Mouse (Mus musculus) heart, adult 8-10 months (tissue): ENCODE results near the gene Raver1. TPM values are rescaled to one million over a fixed set of nuclear protein-coding genes. Genes with fewer than 3 reads are reported as not detected.

ENCODE experiments used
- DNase-seq: peaks from one replicate; pipeline ENCODE4 v3.0.0; 2022; ENCODE audit warnings: low spot score
- total RNA-seq, 4 experiments: library from RNA; stranded (reverse); gene quantifications; 2 replicates each; pipeline ENCODE4 v1.2.4; 2022

The Raver1 gene
- total RNA-seq, 4 experiments from 2014 or later: 25.7 to 26.2 (median 26.0) TPM

DNA sequence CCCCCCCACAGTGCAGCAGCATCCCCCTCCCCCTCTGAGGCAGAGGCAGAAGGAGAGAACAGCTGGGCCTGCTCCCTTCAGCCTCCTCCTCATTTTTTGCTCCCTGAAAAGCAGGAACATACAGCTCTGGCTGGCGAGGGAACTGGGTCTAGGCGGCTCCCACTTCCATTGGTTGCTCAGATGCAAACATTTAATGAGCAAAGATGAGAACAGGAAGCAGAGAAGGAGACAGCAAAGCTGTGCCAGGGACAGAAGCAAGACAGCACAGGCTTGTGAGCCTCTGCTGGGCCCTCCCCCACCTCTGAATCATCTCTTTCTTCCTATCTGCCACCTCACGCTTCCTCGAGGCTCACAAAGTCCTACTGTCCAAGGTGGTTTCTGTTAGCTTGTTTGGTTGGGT lies 50.5 kb downstream of the Raver1 start:
- DNase-seq: no peak

DNA sequence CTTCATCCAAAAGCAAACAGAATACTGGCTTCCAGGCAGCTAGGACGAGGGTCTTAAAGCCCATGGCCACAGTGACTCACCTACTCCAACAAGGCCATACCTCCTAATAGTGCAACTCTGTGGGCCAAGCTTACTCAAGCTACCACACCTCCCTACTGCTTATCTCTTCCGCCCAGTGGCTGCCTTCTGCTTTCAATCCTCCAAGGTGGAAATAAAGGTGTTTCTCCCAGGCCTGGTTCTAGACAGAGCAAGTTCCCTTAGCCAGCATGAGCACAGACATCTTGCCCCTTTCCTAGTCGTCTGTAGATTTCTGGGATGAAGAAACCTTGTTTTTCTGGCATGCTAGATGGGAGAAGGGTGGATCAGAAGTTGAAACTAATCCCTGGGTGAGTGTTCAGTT lies 52.0 kb downstream of the Raver1 start:
- DNase-seq: no peak

DNA sequence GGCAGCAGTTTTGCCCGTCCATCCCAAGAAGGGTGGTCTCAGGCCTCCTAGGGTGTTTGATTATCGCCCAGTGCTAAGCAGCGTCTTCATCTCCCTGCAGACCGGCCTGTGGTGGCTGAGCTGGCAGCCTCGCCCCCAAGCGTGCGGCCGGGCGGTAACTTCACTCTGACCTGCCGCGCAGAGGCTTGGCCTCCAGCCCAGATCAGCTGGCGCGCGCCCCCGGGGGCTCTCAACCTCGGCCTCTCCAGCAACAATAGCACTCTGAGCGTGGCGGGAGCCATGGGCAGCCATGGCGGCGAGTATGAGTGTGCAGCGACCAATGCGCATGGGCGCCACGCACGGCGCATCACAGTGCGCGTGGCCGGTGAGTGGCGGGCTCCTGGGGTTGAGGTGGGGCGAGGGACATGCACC lies 54.3 kb downstream of the Raver1 start:
- no peak for DNase-seq

DNA sequence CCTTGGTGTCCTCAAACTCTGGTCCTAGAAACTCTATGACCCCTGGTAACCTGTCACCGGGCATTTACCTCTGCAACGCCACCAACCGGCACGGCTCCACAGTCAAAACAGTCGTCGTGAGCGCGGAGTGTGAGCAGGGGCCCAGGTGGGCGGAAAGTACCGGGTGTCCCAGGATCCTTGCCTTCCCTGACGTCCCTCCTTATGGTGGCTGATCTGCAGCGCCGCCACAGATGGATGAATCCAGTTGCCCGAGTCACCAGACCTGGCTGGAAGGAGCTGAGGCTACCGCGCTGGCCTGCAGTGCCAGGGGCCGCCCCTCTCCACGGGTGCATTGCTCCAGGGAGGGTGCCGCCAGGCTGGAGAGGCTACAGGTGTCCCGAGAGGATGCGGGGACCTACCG lies 55.1 kb downstream of the Raver1 start:
- DNase-seq: no peak

DNA sequence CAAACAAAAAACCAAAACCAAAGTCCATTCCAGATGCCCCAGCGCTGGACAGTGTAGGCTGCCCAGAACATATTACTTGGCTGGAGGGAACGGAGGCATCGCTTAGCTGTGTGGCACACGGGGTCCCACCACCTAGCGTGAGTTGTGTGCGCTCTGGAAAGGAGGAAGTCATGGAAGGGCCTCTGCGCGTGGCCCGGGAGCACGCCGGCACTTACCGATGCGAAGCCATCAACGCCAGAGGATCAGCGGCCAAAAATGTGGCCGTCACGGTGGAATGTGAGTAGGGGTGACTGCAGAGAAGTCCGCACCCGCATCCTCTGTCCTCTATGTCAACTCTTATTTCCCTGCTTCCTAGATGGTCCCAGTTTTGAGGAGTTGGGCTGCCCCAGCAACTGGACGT lies 55.6 kb downstream of the Raver1 start:
- DNase-seq: no peak

DNA sequence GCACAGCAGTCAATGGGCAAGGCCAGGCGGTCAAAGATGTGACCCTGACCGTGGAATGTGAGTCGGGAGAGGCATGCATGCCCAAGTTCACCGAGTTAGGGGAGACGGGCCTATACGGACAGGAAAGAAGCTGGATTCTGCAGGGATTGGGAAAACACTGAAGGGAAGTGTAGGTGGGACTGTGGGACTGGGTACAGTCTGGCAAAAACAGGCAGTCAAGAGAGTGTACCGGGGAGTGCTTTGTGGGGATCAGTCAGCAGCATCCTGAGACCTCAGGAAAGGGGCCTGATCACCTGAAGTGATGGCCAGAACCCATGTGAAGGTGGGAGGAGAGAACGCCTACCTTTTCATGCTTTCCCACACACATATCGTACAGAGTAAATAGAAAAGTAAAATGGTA lies 56.2 kb downstream of the Raver1 start:
- DNase-seq: no peak

DNA sequence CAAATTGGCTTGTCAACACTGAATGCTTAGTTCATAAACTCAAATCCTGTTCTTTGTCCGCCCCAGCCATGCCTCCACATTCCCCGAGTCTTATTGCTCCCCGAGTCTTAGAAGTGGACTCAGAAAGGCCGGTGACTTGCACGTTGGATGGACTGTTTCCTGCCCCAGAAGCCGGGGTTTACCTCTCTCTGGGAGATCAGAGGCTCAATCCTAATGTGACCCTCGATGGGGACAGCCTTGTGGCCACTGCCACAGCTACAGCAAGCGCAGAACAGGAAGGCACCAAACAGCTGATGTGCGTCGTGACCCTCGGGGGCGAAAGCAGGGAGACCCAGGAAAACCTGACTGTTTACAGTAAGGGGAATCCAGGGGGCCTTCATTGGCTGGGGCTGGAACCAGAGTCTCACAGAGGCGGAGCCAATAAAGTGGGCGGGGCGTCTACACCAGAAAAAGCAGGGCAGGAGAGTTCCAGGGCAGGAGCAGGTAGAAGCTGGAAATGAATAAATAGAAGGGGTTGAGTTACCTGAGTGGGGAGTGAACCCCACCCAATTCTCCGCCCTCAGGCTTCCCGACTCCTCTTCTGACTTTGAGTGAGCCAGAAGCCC lies 57.2 kb downstream of the Raver1 start:
- DNase-seq: no peak

DNA sequence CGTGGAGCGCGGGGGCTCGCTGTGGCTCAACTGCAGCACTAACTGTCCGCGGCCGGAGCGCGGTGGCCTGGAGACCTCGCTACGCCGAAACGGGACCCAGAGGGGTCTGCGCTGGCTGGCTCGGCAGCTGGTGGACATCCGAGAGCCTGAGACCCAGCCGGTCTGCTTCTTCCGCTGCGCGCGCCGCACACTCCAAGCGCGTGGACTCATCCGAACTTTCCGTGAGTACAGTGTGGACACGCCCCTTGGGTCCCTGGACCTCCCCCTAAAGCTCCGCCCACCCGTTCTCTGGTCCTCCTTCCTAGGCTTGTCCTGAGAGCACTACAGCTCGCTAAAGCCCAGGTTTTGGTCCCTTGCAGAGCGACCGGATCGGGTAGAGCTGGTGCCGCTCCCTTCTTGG lies 58.7 kb downstream of the Raver1 start:
- DNase-seq: peak; percentile 87

DNA sequence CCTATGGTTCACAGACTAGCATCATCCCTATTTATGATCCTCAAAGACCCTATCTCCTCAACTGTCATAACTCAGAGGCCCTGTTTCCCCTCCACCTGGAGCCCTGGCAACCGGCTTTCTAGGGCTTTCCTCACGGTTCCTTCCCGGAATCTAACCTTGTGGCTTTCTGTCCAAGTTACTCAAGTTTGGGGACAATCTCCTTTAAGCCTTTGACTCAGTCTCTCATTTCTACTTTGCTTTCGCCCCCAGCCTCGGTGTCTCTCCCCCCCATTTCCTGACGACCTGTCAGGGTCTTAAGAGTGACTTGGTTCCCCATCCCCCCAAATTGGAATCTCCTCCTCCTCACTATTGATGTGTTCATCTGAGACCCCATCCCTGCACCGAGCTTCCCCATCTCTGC lies 59.3 kb downstream of the Raver1 start:
- no peak for DNase-seq

DNA sequence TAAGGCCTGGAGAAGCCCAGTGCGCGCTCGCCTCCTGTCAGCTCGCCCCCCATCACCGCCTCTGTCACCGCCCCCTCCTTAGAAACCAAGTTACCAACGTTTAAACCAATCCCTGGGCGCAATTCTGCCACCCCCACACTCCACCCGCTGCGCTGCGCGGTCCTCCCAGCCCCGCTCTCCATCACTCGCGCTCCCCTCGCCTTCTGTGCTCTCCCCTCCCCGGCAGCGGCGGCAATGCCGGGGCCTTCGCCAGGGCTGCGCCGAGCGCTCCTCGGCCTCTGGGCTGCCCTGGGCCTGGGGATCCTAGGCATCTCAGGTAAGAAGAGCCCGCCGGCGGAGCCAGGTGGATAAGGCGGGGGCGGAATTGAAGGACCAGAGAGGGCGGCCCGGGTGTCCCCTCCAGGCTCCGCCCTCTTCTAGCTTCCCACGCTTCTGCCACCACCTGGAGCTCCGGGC lies 59.9 kb downstream of the Raver1 start, which contains the start of gene Icam5:
Icam5 (plus strand) TSS at position 178 of the 456 bp plus-strand sequence.
- no peak for DNase-seq

DNA sequence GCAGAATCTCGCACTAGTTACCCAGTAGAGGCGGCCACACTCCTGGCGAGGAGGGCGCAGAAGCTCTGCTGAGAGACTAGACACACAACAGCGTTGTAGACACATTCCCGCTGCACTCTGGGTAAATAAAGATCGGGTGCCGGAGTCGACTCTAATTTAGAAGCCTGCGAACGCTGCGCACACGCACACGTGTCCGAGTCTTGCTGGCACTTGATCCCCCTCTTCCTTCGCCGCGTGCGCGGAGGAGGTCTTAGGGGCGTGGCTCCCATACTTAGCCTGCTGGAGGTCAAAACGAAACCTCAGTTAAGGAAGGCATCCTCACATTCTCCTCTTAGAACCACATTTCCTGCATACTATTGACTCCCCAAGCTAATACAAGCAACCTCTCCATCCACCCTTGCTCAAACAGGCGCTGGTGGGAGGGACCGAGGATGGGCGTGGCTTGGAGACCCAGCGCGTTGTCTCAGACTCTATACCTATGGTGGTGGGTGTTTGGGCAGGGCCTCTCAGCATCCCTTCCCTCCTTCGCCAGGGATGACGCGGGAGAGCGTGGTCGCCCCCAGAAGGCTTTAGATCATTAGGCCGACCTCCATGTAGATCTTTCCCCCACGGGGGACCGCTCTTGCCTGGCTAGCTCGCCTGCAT lies 60.4 kb downstream of the Raver1 start:
- peak; percentile 61 for DNase-seq

DNA sequence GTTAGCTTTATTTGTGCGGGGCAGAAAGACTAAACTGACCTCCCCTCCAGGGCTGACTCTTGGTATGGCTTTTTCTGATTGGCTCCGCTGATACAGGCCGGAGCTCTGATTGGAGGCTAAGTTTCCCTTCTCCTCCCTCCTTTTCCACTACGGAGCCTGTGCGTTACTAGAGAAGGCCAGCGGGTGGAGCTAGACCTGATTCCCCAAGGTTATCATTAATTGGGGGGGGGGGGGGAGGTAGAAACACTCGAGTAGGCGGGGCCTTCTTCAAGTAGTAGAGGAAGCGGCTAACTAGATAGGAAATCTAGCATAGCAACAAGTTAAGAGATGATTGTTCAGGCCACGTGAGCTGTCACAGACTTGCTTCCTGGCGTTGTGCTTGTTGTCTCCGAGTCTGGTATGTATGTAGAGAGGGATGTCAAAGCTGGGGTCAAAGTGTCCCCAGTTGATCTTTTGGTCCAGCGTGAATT lies 61.0 kb downstream of the Raver1 start:
- DNase-seq: peak; percentile 90

DNA sequence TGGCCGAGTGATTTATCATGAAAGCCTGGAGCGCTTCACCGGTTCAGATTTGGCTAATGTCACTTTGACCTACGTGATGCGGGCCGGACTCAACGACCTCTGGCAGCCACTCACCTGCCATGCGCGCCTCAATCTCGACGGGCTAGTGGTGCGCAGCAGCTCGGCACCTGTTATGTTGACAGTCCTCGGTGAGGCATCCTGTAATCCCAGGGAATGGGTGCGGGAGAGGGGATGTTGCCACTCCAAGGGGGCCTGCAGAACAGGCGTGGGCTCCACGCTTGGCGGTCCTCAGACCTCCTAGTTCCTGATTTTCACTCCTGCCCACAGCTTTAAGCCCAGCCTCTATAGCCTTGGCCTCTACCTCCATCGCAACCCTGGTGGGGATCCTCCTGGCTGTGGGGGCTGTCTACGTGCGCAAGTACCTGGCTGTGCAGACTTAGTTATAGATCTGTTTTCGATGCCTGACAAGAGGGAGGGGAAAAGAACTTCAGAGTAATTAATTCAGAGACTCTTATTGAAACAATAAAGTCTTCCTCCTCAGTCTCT lies 61.7 kb downstream of the Raver1 start:
- no peak for DNase-seq

DNA sequence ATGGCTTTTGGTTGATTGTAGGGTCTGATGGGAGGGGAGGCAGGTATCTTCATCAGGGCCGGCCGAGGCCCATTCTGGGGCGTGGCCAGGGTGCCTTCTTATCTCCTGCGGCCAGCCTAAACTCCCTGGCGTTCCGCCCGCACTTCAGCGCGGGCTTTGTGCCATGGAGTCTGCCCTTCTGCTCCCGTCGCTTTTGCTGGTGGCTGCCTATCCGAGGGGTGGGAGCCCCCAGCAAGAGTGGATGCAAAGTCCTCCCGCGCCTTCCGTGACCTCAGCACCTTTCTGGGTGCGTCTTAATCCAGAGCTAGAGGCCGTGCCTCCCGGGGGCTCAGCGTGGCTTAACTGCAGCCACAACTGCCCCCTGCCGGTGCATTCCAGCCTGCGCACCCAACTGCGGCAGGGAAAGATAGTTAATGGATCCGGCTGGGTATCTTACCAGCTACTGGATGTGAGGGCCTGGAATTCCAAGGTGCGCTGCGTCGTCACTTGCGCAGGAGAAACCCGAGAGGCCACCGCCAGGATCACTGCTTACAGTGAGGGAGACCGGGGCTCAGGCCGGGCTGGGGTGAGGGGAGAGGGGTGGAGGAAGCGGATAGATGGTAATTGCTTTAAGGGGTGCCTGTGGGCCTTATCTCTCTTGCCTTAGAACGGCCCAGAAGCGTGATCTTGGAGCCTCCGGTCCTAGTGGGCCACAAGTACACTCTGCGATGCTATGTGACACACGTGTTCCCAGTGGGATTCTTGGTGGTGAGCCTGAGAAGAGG lies 62.3 kb downstream of the Raver1 start, which contains the start of gene Icam4:
Icam4 (plus strand) TSS at position 83 of the 764 bp plus-strand sequence.
- DNase-seq: peak; percentile 81

DNA sequence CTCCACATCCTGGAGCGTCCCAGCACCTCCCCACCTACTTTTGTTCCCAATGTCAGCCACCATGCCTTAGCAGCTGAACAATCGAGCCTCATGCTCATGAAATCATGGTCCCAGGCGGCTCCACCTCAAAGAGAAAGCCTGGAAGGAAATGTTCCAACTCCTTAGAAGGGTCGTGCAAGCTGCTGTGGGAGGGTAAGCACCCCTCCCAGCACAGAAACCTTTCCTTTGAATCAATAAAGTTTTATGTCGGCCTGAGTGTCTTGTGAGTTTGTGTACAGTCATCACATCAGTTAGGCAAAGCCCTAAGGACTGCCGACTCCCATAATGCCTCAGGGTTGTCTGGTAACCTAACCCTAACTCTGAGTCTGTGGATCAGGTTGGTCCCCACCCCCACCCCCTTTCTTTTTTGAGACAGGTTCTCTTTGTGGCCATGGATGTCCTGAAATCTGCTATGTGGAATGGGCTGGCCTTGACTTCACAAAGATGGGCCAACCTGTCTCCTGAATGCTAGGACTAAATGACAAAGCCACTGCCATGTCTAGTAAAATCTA lies 63.2 kb downstream of the Raver1 start:
- DNase-seq: no peak

DNA sequence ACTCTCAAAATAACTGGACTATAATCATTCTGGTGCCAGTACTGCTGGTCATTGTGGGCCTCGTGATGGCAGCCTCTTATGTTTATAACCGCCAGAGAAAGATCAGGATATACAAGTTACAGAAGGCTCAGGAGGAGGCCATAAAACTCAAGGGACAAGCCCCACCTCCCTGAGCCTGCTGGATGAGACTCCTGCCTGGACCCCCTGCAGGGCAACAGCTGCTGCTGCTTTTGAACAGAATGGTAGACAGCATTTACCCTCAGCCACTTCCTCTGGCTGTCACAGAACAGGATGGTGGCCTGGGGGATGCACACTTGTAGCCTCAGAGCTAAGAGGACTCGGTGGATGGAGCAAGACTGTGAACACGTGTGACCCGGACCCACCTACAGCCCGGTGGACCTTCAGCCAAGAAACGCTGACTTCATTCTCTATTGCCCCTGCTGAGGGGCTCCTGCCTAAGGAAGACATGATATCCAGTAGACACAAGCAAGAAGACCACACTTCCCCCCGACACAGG lies 64.0 kb downstream of the Raver1 start:
- DNase-seq: no peak

DNA sequence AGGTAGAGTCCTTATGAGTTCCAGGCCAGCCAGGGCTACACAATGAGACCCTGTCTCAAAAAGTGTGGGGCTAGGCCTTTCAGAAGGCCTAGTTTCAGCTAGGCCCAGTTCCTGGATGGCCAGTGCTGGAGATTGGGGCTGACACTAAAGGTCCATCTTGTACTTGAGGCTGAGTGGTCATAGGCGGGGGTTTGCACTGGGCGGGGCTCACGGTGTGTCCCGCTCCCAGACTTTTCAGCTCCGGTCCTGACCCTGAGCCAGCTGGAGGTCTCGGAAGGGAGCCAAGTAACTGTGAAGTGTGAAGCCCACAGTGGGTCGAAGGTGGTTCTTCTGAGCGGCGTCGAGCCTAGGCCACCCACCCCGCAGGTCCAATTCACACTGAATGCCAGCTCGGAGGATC lies 65.0 kb downstream of the Raver1 start:
- DNase-seq: no peak

DNA sequence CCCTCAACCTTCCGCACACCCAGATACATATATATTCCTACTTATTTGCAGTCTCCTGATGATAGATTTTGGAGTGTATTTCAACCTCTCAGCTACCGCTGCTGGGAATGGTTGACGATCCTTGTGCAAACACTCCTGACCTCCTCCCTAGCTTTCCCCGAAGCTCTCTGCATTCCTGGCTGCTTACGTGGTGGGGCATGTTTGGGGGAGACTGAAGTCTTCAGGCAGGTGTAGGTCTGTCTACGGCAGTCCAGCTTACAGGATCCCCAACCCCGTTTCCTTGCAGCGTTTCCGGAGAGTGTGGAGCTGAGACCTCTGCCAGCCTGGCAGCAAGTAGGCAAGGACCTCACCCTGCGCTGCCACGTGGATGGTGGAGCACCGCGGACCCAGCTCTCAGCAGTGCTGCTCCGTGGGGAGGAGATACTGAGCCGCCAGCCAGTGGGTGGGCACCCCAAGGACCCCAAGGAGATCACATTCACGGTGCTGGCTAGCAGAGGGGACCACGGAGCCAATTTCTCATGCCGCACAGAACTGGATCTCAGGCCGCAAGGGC lies 66.5 kb downstream of the Raver1 start:
- no peak for DNase-seq
